Mouse (Mus musculus): ENCODE measurements at regions not wholly inside any gene's neighbourhood (a gene's known extent, or its start where the extent isn't known, plus 50 kb on each side); places are given as distances from the start of the nearest gene placed in this dataset.

- Histone ChIP-seq H3K4me1 (ENCODE audit: control insufficient read depth in 1 of 2, insufficient read depth in 2 of 2) (no peaks in the 10 kb centered on the region), H3K4me2 (ENCODE audit: insufficient read depth, low read depth, poor library complexity, severe bottlenecking) (no peak overlapping the region), H3K36me3 (replicated peaks in 1 of 2; ENCODE audit: control insufficient read depth in 1 of 2, insufficient read depth in 1 of 2, low read length in 1 of 2) (no peaks in the 10 kb centered on the region), H3K27me3 (replicated peaks) (no peaks in the 10 kb centered on the region), H3K9ac (ENCODE audit: insufficient read depth, low read depth) (no peak overlapping the region), H3K27ac (ENCODE audit: insufficient read depth, low read depth) (no peak overlapping the region), H3K79me2 (replicated peaks; ENCODE audit: control insufficient read depth, extremely low read depth, insufficient read depth, poor library complexity, severe bottlenecking) (no peaks in the 10 kb centered on the region), H3K4me3 (replicated peaks in 1 of 3; ENCODE audit: low read depth in 2 of 3, low read length in 2 of 3, poor library complexity in 1 of 3) (no peak overlapping the region), H3K9me3 (replicated peaks; ENCODE audit: low read length) (no peaks in the 10 kb centered on the region)
- in situ Hi-C loops (cut with MboI; ENCODE audit: low pct_ligation_motif_present, low pct_unique_long_range_greater_than_20kb, low sequenced_read_pairs): no loop called here
- TF ChIP-seq PAX5 (IDR thresholded peaks at IDR 0.05; ENCODE audit: low read length) (no peak), HCFC1 (IDR thresholded peaks at IDR 0.05; ENCODE audit: low read depth, low read length) (no peak), BHLHE40 (IDR thresholded peaks at IDR 0.05; ENCODE audit: low read depth, low read length) (no peak), CHD2 (IDR thresholded peaks at IDR 0.05; ENCODE audit: low read length) (no peak), MAFK (IDR thresholded peaks at IDR 0.05; ENCODE audit: insufficient replicate concordance, low read length) (peak; percentile 93), GABPA (IDR thresholded peaks at IDR 0.05; ENCODE audit: insufficient replicate concordance, low read depth, low read length) (no peak), USF2 (conservative IDR thresholded peaks at IDR 0.05; ENCODE audit: low read depth, low read length) (no peak), MYC (IDR thresholded peaks at IDR 0.05; ENCODE audit: low read depth, low read length) (no peak), ZKSCAN1 (IDR thresholded peaks at IDR 0.05; ENCODE audit: borderline replicate concordance, low read depth, low read length) (no peak)
- DNase-seq (ENCODE audit: extremely low read depth): no peak
- dilution Hi-C loops (cut with MboI; ENCODE audit: extremely low pct_ligation_motif_present, extremely low pct_unique_long_range_greater_than_20kb, low sequenced_read_pairs): no loop called here
Observed at GRCm38 (mm10) chr11:44163748-44164147, 236.1 kb upstream of the Il12b start.

DNA sequence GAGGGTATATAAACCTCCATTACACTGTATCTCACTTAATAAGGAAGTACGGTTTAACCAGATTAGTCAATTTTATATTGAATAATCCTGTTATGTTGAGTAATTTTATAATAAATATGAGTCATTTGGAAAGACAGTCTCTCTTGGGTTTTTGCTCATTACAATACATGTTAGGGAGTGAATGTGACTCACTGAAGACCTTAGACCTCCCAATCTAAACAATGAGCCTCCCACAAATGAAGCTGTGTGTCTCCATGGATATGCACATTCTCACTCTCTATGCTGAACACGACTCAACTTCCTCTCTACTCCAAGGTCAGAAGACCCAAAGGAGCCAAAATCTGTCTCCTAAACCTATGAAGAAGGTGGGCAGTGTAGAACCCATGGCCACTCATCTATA is 235.7 kb upstream of the Il12b start:
- Histone ChIP-seq H3K27me3 (replicated peaks) (no peaks in the 10 kb centered on the region), H3K9ac (ENCODE audit: insufficient read depth, low read depth) (no peak overlapping the region), H3K79me2 (replicated peaks; ENCODE audit: control insufficient read depth, extremely low read depth, insufficient read depth, poor library complexity, severe bottlenecking) (no peaks in the 10 kb centered on the region), H3K4me3 (replicated peaks in 1 of 3; ENCODE audit: low read depth in 2 of 3, low read length in 2 of 3, poor library complexity in 1 of 3) (no peak overlapping the region), H3K4me2 (ENCODE audit: insufficient read depth, low read depth, poor library complexity, severe bottlenecking) (no peak overlapping the region), H3K36me3 (replicated peaks in 1 of 2; ENCODE audit: control insufficient read depth in 1 of 2, insufficient read depth in 1 of 2, low read length in 1 of 2) (no peaks in the 10 kb centered on the region), H3K4me1 (ENCODE audit: control insufficient read depth in 1 of 2, insufficient read depth in 2 of 2) (no peaks in the 10 kb centered on the region), H3K27ac (ENCODE audit: insufficient read depth, low read depth) (no peak overlapping the region), H3K9me3 (replicated peaks; ENCODE audit: low read length) (no peaks in the 10 kb centered on the region)
- TF ChIP-seq MAZ (IDR thresholded peaks at IDR 0.05; ENCODE audit: low read depth, low read length) (no peak), TCF12 (IDR thresholded peaks at IDR 0.05; ENCODE audit: low read depth, low read length) (no peak), ELF1 (IDR thresholded peaks at IDR 0.05; ENCODE audit: low read depth, low read length) (no peak), CHD1 (IDR thresholded peaks at IDR 0.05; ENCODE audit: low read depth, low read length) (no peak), BHLHE40 (IDR thresholded peaks at IDR 0.05; ENCODE audit: low read depth, low read length) (no peak), USF1 (IDR thresholded peaks at IDR 0.05; ENCODE audit: low read depth, low read length) (no peak), NRF1 (IDR thresholded peaks at IDR 0.05; ENCODE audit: low read depth, low read length) (no peak), ZC3H11A (IDR thresholded peaks at IDR 0.05; ENCODE audit: low read depth, low read length) (no peak), NELFE (IDR thresholded peaks at IDR 0.05; ENCODE audit: low read depth, low read length) (no peak), KAT2A (IDR thresholded peaks at IDR 0.05; ENCODE audit: insufficient replicate concordance, low read length) (no peak), MAFK (IDR thresholded peaks at IDR 0.05; ENCODE audit: insufficient replicate concordance, low read length) (no peak), JUN (IDR thresholded peaks at IDR 0.05; ENCODE audit: insufficient read depth, low read depth, low read length) (no peak)
- no peak for DNase-seq (ENCODE audit: extremely low read depth)
- dilution Hi-C loops (cut with MboI; ENCODE audit: extremely low pct_ligation_motif_present, extremely low pct_unique_long_range_greater_than_20kb, low sequenced_read_pairs) (no loop called here), in situ Hi-C loops (cut with MboI; ENCODE audit: low pct_ligation_motif_present, low pct_unique_long_range_greater_than_20kb, low sequenced_read_pairs) (no loop called here)

All from CH12.LX (cell line).